Mouse (Mus musculus): Measurements from ENCODE around the gene Parp12. TPM values are rescaled to one million over a fixed set of nuclear protein-coding genes. Genes with fewer than 3 reads are reported as not detected.

Gene Parp12
- total RNA-seq, 2 experiments from 2014 or later, result 9.4 to 10.7 TPM

GRCm38 (mm10) chr6:39059547-39060497 lies 58.3 kb downstream of the Parp12 start:
- intact Hi-C loops (cut with DNase I), result loop anchor here (5.0 kb wide), 1 partner anchor 98 kb away; no protein-coding TSS in a partner anchor
- no peak for DNase-seq

- intact Hi-C loops (cut with DNase I), result no loop called here
- DNase-seq, result no peak
Measured at GRCm38 (mm10) chr6:39058936-39059335, 59.2 kb downstream of the Parp12 start.

GRCm38 (mm10) chr6:39058389-39058788 lies 59.8 kb downstream of the Parp12 start:
- no peak for DNase-seq
- intact Hi-C loops (cut with DNase I), result no loop called here

- DNase-seq, result no peak
- intact Hi-C loops (cut with DNase I), result no loop called here
Measured at GRCm38 (mm10) chr6:39057161-39057560, 61.0 kb downstream of the Parp12 start.

GRCm38 (mm10) chr6:39055831-39056261 lies 62.3 kb downstream of the Parp12 start:
- intact Hi-C loops (cut with DNase I), result no loop called here
- peak; percentile 31 to 57 for DNase-seq

- intact Hi-C loops (cut with DNase I), result no loop called here
- no peak for DNase-seq
Measured at GRCm38 (mm10) chr6:39054878-39055508, 63.2 kb downstream of the Parp12 start.

- intact Hi-C loops (cut with DNase I), result no loop called here
- no peak for DNase-seq
Measured at GRCm38 (mm10) chr6:39054206-39054864, 63.8 kb downstream of the Parp12 start.

GRCm38 (mm10) chr6:39052636-39053035 lies 65.5 kb downstream of the Parp12 start:
- DNase-seq, result peak in 1 of 2 experiments; percentile 32
- intact Hi-C loops (cut with DNase I), result no loop called here

GRCm38 (mm10) chr6:39051799-39052556 lies 66.2 kb downstream of the Parp12 start:
- no peak for DNase-seq
- intact Hi-C loops (cut with DNase I), result no loop called here

- intact Hi-C loops (cut with DNase I), result no loop called here
- DNase-seq, result no peak
Measured at GRCm38 (mm10) chr6:39050836-39051235, 67.3 kb downstream of the Parp12 start.

GRCm38 (mm10) chr6:39049141-39049540 lies 69.0 kb downstream of the Parp12 start:
- DNase-seq, result no peak
- intact Hi-C loops (cut with DNase I), result no loop called here

- DNase-seq, result no peak
- intact Hi-C loops (cut with DNase I), result no loop called here
Measured at GRCm38 (mm10) chr6:39040451-39040850, 77.7 kb downstream of the Parp12 start.

Other genes starting within 250 kb of the Parp12 start
- gene Tbxas1, start 242.9 kb downstream of the Parp12 start, total RNA-seq (2021), result 1 to 10 TPM; 2.0 to 3.1 TPM
- gene Hipk2, start 242.2 kb downstream of the Parp12 start, total RNA-seq (2021), result 10 to 100 TPM; 88.5 to 88.9 TPM
- gene Kdm7a, start 88.4 kb upstream of the Parp12 start, total RNA-seq (2021), result 10 to 100 TPM; 20.2 to 21.9 TPM